Mouse (Mus musculus): ENCODE results near the gene Pole3.

DNA sequence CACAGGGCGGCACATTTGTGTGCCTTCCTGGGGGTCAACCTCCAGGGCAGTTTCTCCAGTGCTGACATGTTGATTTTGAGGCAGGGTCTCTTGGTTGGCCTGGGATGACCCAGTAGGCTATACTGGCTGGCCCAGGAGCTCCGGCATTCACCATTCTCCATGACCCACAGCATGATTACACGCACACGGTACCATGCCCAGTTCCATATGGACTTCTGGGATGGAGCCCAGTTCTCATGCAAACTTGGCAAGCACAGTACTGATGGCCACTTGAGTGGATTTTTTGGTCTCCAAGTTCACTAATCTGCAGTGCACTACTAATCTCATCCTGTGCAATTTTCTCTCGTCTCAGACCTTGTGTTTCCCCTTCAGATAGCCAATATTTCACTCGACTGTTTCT lies 42.8 kb upstream of the Pole3 start:
- TF ChIP-seq CTCF (conservative IDR thresholded peaks at IDR 0.05 in 1 of 2, IDR thresholded peaks at IDR 0.05 in 1 of 2; ENCODE audit: low read depth in 2 of 2, low read length in 2 of 2), result no peak
- TF ChIP-seq ZMIZ1 (IDR thresholded peaks at IDR 0.05; ENCODE audit: low read depth, low read length), result no peak
- TF ChIP-seq JUND (conservative IDR thresholded peaks at IDR 0.05; ENCODE audit: low read depth, low read length), result no peak
- no peak for TF ChIP-seq MYC (IDR thresholded peaks at IDR 0.05; ENCODE audit: low read depth, low read length)
- TF ChIP-seq CHD1 (IDR thresholded peaks at IDR 0.05; ENCODE audit: low read depth, low read length), result no peak
- TF ChIP-seq RCOR1 (conservative IDR thresholded peaks at IDR 0.05; ENCODE audit: low read depth, low read length), result no peak
- no peak for TF ChIP-seq UBTF (IDR thresholded peaks at IDR 0.05; ENCODE audit: low read depth, low read length)
- TF ChIP-seq EP300 (IDR thresholded peaks at IDR 0.05; ENCODE audit: low read length), result no peak
